Mouse (Mus musculus) MEL (cell line): ENCODE data around the gene Ip6k3. TPM values are rescaled to one million over a fixed set of nuclear protein-coding genes. Genes with fewer than 3 reads are reported as not detected.

ENCODE experiments used
- DNase-seq: peaks from one replicate; pipeline ENCODE4 v3.0.0; 2011; ENCODE audit warnings: low read depth, low spot score
- H3K27ac ChIP-seq: 2 replicates; pipeline ENCODE4 v1.5.1; 2012; ENCODE audit warnings: low read depth, mild to moderate bottlenecking, control low read depth, low read length, moderate library complexity; ENCODE audit not compliant: control insufficient read depth
- H3K27me3 ChIP-seq, 2 experiments: fragments of 150-350 bp in 1 of 2; sonication (generic) in 1 of 2; 2 replicates each; pipeline ENCODE4 v1.6.1; 2012; ENCODE audit warnings: low read length in 2 of 2, mild to moderate bottlenecking in 2 of 2, improper control_type of control experiment in 1 of 2, moderate library complexity in 1 of 2; ENCODE audit not compliant: insufficient read depth in 2 of 2, control insufficient read depth in 1 of 2
- H3K36me3 ChIP-seq, 2 experiments: 2 replicates each; pipeline ENCODE4 v1.6.1; 2012 to 2014; ENCODE audit warnings: low read length in 2 of 2, improper control_type of control experiment in 1 of 2, inconsistent platforms in 1 of 2, mild to moderate bottlenecking in 1 of 2; ENCODE audit not compliant: insufficient read depth in 2 of 2, control insufficient read depth in 1 of 2
- H3K4me1 ChIP-seq, 2 experiments: fragments of 150-350 bp in 1 of 2; sonication (generic) in 1 of 2; 2 replicates each; pipeline ENCODE4 v1.6.1; 2012; ENCODE audit warnings: low read length in 2 of 2, improper control_type of control experiment in 1 of 2, mild to moderate bottlenecking in 1 of 2; ENCODE audit not compliant: insufficient read depth in 2 of 2, control insufficient read depth in 1 of 2
- H3K4me3 ChIP-seq, 2 experiments: fragments of 150-350 bp in 1 of 2; sonication (generic) in 1 of 2; 2 replicates each; pipeline ENCODE4 v1.5.1; 2012; ENCODE audit warnings: low read depth in 2 of 2, low read length in 2 of 2, mild to moderate bottlenecking in 2 of 2, moderate library complexity in 2 of 2, control low read depth in 1 of 2, improper control_type of control experiment in 1 of 2; ENCODE audit not compliant: control insufficient read depth in 1 of 2, insufficient read depth in 1 of 2
- H3K79me2 ChIP-seq: 2 replicates; pipeline ENCODE4 v1.6.1; 2012; ENCODE audit warnings: mild to moderate bottlenecking, low read length, moderate library complexity; ENCODE audit not compliant: control insufficient read depth, poor library complexity, insufficient read depth
- H3K9ac ChIP-seq: 2 replicates; pipeline ENCODE4 v1.6.1; 2012; ENCODE audit warnings: low read depth, mild to moderate bottlenecking, control low read depth, low read length, moderate library complexity; ENCODE audit not compliant: control insufficient read depth, poor library complexity, severe bottlenecking
- H3K9me3 ChIP-seq: fragments of 150-350 bp; sonication (generic); replicated peaks from 2 replicates; pipeline ENCODE4 v1.6.1; 2012; ENCODE audit warnings: mild to moderate bottlenecking, low read length, improper control_type of control experiment, moderate library complexity; ENCODE audit not compliant: insufficient read depth
- BHLHE40 ChIP-seq: IDR thresholded peaks from 2 replicates; pipeline ENCODE4 v1.6.1; 2012; ENCODE audit warnings: low read depth, mild to moderate bottlenecking, inconsistent platforms, low read length, improper control_type of control experiment, borderline replicate concordance
- CHD1 ChIP-seq: IDR thresholded peaks from 2 replicates; pipeline ENCODE4 v1.6.1; 2012; ENCODE audit warnings: low read depth, mild to moderate bottlenecking, inconsistent platforms, low read length, improper control_type of control experiment
- ETS1 ChIP-seq: IDR thresholded peaks from 2 replicates; pipeline ENCODE4 v1.6.1; 2012; ENCODE audit warnings: low read depth, mild to moderate bottlenecking, inconsistent platforms, low read length, improper control_type of control experiment, moderate library complexity
- GATA1 ChIP-seq: IDR thresholded peaks from 2 replicates; pipeline ENCODE4 v1.6.1; 2011; ENCODE audit warnings: low read depth, low read length, improper control_type of control experiment
- HCFC1 ChIP-seq: IDR thresholded peaks from 2 replicates; pipeline ENCODE4 v1.6.1; 2012; ENCODE audit warnings: low read depth, mild to moderate bottlenecking, inconsistent platforms, low read length, improper control_type of control experiment, moderate library complexity
- KAT2A ChIP-seq: conservative IDR thresholded peaks from 2 replicates; pipeline ENCODE4 v1.6.1; 2012; ENCODE audit warnings: low read depth, low read length, improper control_type of control experiment, inconsistent platforms
- MAX ChIP-seq: IDR thresholded peaks from 2 replicates; pipeline ENCODE4 v1.6.1; 2011; ENCODE audit warnings: low read length, improper control_type of control experiment
- MEF2A ChIP-seq: IDR thresholded peaks from 2 replicates; pipeline ENCODE4 v1.6.1; 2014; ENCODE audit warnings: low read depth, mild to moderate bottlenecking, inconsistent platforms, low read length, improper control_type of control experiment; ENCODE audit not compliant: poor library complexity, insufficient replicate concordance, severe bottlenecking; ENCODE audit errors: extremely low read depth
- MYB ChIP-seq: IDR thresholded peaks from 2 replicates; pipeline ENCODE4 v1.6.1; 2011; ENCODE audit warnings: mild to moderate bottlenecking, low read depth, low read length, improper control_type of control experiment
- POLR2AphosphoS2 ChIP-seq: IDR thresholded peaks from 2 replicates; pipeline ENCODE4 v1.6.1; 2011; ENCODE audit warnings: low read length, improper control_type of control experiment
- RAD21 ChIP-seq: IDR thresholded peaks from 2 replicates; pipeline ENCODE4 v1.6.1; 2011; ENCODE audit warnings: mild to moderate bottlenecking, low read depth, low read length, improper control_type of control experiment
- SMC3 ChIP-seq: IDR thresholded peaks from 2 replicates; pipeline ENCODE4 v1.6.1; 2011; ENCODE audit warnings: low read depth, low read length, improper control_type of control experiment
- UBTF ChIP-seq: IDR thresholded peaks from 2 replicates; pipeline ENCODE4 v1.6.1; 2012; ENCODE audit warnings: low read depth, mild to moderate bottlenecking, inconsistent platforms, low read length, improper control_type of control experiment, moderate library complexity, borderline replicate concordance; ENCODE audit not compliant: insufficient read depth
- USF1 ChIP-seq: IDR thresholded peaks from 2 replicates; pipeline ENCODE4 v1.6.1; 2014; ENCODE audit warnings: low read depth, mild to moderate bottlenecking, inconsistent platforms, low read length, improper control_type of control experiment, moderate library complexity
- USF2 ChIP-seq, 2 experiments: IDR thresholded peaks; 2 replicates each; pipeline ENCODE4 v1.6.1; 2011 to 2012; ENCODE audit warnings: improper control_type of control experiment in 2 of 2, low read length in 2 of 2, borderline replicate concordance in 1 of 2, inconsistent platforms in 1 of 2, low read depth in 1 of 2, mild to moderate bottlenecking in 1 of 2; ENCODE audit not compliant: insufficient read depth in 1 of 2
- ZMIZ1 ChIP-seq: IDR thresholded peaks from 2 replicates; pipeline ENCODE4 v1.6.1; 2012; ENCODE audit warnings: low read depth, mild to moderate bottlenecking, inconsistent platforms, low read length, improper control_type of control experiment, moderate library complexity
- ZNF384 ChIP-seq: IDR thresholded peaks from 2 replicates; pipeline ENCODE4 v1.6.1; 2012; ENCODE audit warnings: low read depth, mild to moderate bottlenecking, inconsistent platforms, low read length, improper control_type of control experiment
- polyA plus RNA-seq, 2 experiments: library from polyadenylated mRNA; stranded (reverse) in 1 of 2; unstranded in 1 of 2; fragments of >175 nt in 1 of 2; fragments of >200 nt in 1 of 2; gene quantifications; 2 replicates each; pipeline versions ENCODE4 v1.2.1 to v1.2.4; 2012; ENCODE audit warnings: low replicate concordance in 2 of 2, low read depth in 1 of 2; ENCODE audit not compliant: insufficient read length in 2 of 2, insufficient read depth in 1 of 2, missing spikeins in 1 of 2
- total RNA-seq: library from RNA; depleted of rRNA; stranded (reverse); fragments of 300-350 nt; gene quantifications from 2 replicates; pipeline ENCODE4 v1.2.3, GENCODE M21; 2012

Ip6k3 gene
- total and polyA plus RNA-seq, 3 experiments, result not detected

DNA sequence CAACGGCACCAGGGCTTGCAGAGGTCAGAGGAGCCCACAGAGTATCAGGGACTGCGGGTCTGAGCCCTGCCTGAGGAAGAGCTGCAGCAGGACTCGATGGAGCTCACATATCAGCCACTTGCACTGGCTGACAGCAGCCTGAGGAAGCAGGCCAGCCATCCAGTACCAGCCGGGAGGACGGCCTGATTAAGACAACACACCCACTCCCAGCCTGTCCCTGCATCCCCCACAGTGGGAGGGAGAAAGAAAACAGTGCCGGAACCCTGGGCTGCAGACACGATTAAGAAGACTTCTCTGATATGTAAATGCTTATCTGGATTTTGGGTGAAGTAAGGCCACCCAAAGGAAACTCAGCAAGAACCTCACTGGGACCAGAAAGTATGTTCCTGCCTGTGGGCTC, 32.3 kb upstream of the Ip6k3 start:
- no peak overlapping the region for H3K9ac ChIP-seq
- no peaks in the 10 kb centered on the region for H3K27me3 ChIP-seq
- TF ChIP-seq GATA1, result 0 out of 2 replicates have a peak, but pooled peaks have one; percentile 8
- no peak for TF ChIP-seq RAD21
- peak; percentile 38 for DNase-seq
- H3K9me3 ChIP-seq, result no peaks in the 10 kb centered on the region
- peaks cover 0 to 7% of the 10 kb centered on the region in 2 experiments; a peak in 3 of 4 replicates for H3K36me3 ChIP-seq
- H3K4me3 ChIP-seq, result no peak overlapping the region
- peaks cover 3 to 12% of the 10 kb centered on the region in 2 experiments; a peak in 3 of 4 replicates for H3K4me1 ChIP-seq
- peaks cover 21% of the 10 kb centered on the region for H3K79me2 ChIP-seq
- no peak overlapping the region for H3K27ac ChIP-seq

DNA sequence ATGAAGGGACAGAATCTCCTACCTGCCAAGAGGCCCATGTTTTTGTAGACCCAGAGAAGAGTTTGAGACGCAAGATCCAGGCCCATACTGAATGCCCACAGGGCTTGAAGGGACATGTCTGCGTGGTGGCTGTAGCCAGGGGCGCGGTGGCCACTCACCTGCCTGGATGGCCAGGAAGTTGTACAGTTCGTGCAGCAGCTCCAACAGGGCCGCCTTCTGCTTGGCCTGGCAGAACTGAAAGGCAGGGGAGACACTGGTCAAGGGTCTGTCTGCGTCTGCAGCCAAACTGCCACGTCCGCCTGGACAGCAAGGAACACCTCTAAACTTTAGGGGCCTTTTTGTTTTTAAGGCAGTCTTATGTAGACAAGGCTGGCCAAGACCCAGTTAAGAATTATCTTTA, 31.6 kb upstream of the Ip6k3 start:
- Histone ChIP-seq H3K9ac (no peak overlapping the region), H3K36me3 (peaks cover 0 to 4% of the 10 kb centered on the region in 2 experiments; a peak in 3 of 4 replicates), H3K9me3 (no peaks in the 10 kb centered on the region), H3K4me3 (no peak overlapping the region), H3K27me3 (no peaks in the 10 kb centered on the region), H3K79me2 (peaks cover 21% of the 10 kb centered on the region), H3K4me1 (peaks cover 3 to 8% of the 10 kb centered on the region in 2 experiments; a peak in 3 of 4 replicates), H3K27ac (no peak overlapping the region)
- no peak for TF ChIP-seq SMC3
- TF ChIP-seq UBTF, result no peak
- no peak for TF ChIP-seq USF1
- no peak for TF ChIP-seq GATA1
- no peak for TF ChIP-seq MEF2A
- no peak for TF ChIP-seq MYB
- TF ChIP-seq HCFC1, result no peak
- no peak for TF ChIP-seq USF2 (IDR thresholded peaks at IDR 0.05; ENCODE audit: borderline replicate concordance in 1 of 2, insufficient read depth in 1 of 2, low read depth in 1 of 2, low read length in 2 of 2)
- no peak for TF ChIP-seq RAD21
- no peak for TF ChIP-seq ETS1
- no peak for TF ChIP-seq POLR2AphosphoS2
- TF ChIP-seq MAX, result no peak
- no peak for TF ChIP-seq ZMIZ1
- DNase-seq, result no peak

DNA sequence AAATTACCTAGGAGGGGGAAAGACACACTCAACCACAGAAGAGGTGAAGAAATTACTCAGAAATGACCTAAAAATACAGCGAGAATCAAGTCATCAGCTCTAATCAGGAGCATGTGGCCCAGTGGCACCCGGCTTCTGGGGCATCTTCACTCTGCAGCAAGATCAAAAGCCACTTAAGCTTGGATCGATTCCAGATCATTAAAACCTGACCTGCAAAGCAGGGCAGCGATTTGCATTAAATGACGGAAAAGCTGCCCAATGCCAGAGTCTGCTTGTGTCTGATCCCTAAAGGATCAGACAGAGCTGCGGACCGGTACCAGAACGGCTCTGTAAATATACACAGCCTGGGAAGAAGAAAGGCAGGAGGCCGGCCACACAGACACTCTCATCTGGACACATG, 28.6 kb upstream of the Ip6k3 start:
- no peak for DNase-seq
- peaks cover 0 to 4% of the 10 kb centered on the region in 2 experiments; a peak in 2 of 4 replicates for H3K4me1 ChIP-seq
- 0 out of 2 replicates have a peak, but pooled peaks cover 1% of the 10 kb centered on the region for H3K79me2 ChIP-seq
- no peaks in the 10 kb centered on the region for H3K27me3 ChIP-seq
- no peak for TF ChIP-seq CHD1
- no peak for TF ChIP-seq ZNF384
- no peak for TF ChIP-seq USF1
- no peak for TF ChIP-seq KAT2A
- no peak for TF ChIP-seq BHLHE40
- H3K27ac ChIP-seq, result no peak overlapping the region
- H3K36me3 ChIP-seq, result no peaks in the 10 kb centered on the region; a peak in 1 of 4 replicates
- no peak overlapping the region for H3K4me3 ChIP-seq
- no peaks in the 10 kb centered on the region for H3K9me3 ChIP-seq
- H3K9ac ChIP-seq, result no peak overlapping the region
